Mouse (Mus musculus) neural tube, embryonic 13.5 days (tissue): ENCODE data around the gene Ift57. TPM values are rescaled to one million over a fixed set of nuclear protein-coding genes. Genes with fewer than 3 reads are reported as not detected.

Source experiments
- ATAC-seq: fragments of 200-750 bp; cut with Nextera tagmentation; 2 replicates; pipeline ENCODE4 v1.8.0; 2017; ENCODE audit warnings: low read depth, mild to moderate bottlenecking, moderate TSS enrichment, moderate library complexity
- H3K27ac ChIP-seq: fragments of 300-500 bp; sonication (generic); replicated peaks from 2 replicates; pipeline ENCODE4 v1.5.1; 2015; ENCODE audit warnings: moderate library complexity, mild to moderate bottlenecking, inconsistent platforms
- H3K27me3 ChIP-seq: fragments of 300-500 bp; sonication (generic); 2 replicates; pipeline ENCODE4 v1.6.1; 2015; ENCODE audit warnings: mild to moderate bottlenecking, inconsistent platforms
- H3K36me3 ChIP-seq: fragments of 300-500 bp; sonication (generic); 2 replicates; pipeline ENCODE4 v1.6.1; 2015; ENCODE audit warnings: mild to moderate bottlenecking, inconsistent platforms
- H3K4me1 ChIP-seq: fragments of 300-500 bp; sonication (generic); replicated peaks from 2 replicates; pipeline ENCODE4 v1.6.1; 2015; ENCODE audit warnings: inconsistent platforms
- H3K4me2 ChIP-seq: fragments of 300-500 bp; sonication (generic); 2 replicates; pipeline ENCODE4 v1.6.1; 2015; ENCODE audit warnings: inconsistent platforms, mild to moderate bottlenecking, moderate library complexity
- H3K4me3 ChIP-seq: fragments of 300-500 bp; sonication (generic); 2 replicates; pipeline ENCODE4 v1.5.1; 2015; ENCODE audit warnings: mild to moderate bottlenecking, inconsistent platforms
- H3K9ac ChIP-seq: fragments of 300-500 bp; sonication (generic); 2 replicates; pipeline ENCODE4 v1.6.1; 2015; ENCODE audit warnings: moderate library complexity, mild to moderate bottlenecking, inconsistent platforms
- H3K9me3 ChIP-seq: fragments of 300-500 bp; sonication (generic); 2 replicates; pipeline ENCODE4 v1.6.1; 2016; ENCODE audit warnings: inconsistent platforms
- WGBS: fragments of 180-500 bp; shearing (Covaris S2); methylation state at CpG from one replicate; pipeline ENCODE4 v1.1.7; 2015; 5-methylcytosine and 5-hydroxymethylcytosine counted together
- polyA plus RNA-seq: library from polyadenylated mRNA; unstranded; fragments of >200 nt; fragmentation: Nextera tagmentation; extraction: Ambion mirVana; gene quantifications from 2 replicates; pipeline ENCODE4 v1.2.1, GENCODE M21; 2015

Ift57 gene
- polyA plus RNA-seq, 1 experiment from 2014 or later = 38.6 TPM

DNA sequence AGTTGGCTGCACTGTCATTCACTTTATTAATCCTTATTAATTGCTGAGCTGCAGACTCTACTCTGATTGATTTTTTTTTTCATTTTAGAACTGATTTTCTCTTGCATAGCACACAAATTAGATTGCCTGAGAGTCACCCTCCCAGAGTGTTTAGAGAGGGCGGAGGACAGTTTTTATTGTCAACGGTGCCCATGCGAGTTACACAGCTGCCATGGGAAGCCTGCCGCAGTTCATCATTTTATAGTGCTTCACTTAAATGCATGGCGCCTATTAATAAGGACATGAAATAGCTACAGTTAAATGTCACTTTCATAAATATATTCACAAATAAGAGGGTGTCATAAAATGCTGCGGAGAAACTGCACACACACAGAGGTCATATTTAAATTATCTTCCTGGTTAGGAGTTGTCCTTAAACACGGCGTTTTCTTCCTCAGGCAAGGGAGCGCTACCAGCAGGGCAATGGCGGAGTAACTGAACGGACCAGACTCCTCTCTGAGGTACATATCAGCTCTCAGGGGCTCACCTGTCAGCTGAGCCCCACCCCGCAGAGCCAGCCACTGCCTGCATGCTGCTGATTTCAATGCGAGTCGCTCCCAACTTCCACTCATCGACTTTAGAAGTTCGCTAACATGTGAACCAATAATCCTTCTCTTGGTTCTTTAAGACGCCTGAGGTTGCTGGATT is 61.6 kb downstream of the Ift57 start:
- Histone ChIP-seq H3K4me3 (no peak overlapping the region), H3K9ac (no peak overlapping the region), H3K36me3 (peaks cover 10% of the 10 kb centered on the region; the same call in 1 of the 2 replicates), H3K9me3 (no peaks in the 10 kb centered on the region), H3K4me1 (0 out of 2 replicates have a peak, but pooled peaks cover 3% of the 10 kb centered on the region), H3K27ac (no peak overlapping the region), H3K27me3 (no peaks in the 10 kb centered on the region), H3K4me2 (no peak overlapping the region)
- ATAC-seq = peak; percentile 50; the same call in 1 of the 2 replicates
- 69% methylated on average over 17 of the region's 17 CpGs for WGBS

GRCm38 (mm10) chr16:49761981-49762380 is 62.9 kb downstream of the Ift57 start:
- 92% methylated on average over 5 of the region's 5 CpGs for WGBS
- no peak for ATAC-seq
- H3K27me3 ChIP-seq = no peaks in the 10 kb centered on the region

GRCm38 (mm10) chr16:49766326-49766725 is 67.3 kb downstream of the Ift57 start:
- WGBS = 71% methylated on average over 3 of the region's 3 CpGs
- Histone ChIP-seq H3K4me3 (no peak overlapping the region), H3K27ac (no peak overlapping the region), H3K27me3 (no peaks in the 10 kb centered on the region), H3K9ac (no peak overlapping the region), H3K4me2 (no peak overlapping the region), H3K36me3 (peaks cover 10% of the 10 kb centered on the region; the same call in 1 of the 2 replicates), H3K9me3 (no peaks in the 10 kb centered on the region), H3K4me1 (0 out of 2 replicates have a peak, but pooled peaks cover under 1% of the 10 kb centered on the region)
- ATAC-seq = no peak

More at GRCm38 (mm10) chr16:49761981-49762380, 62.9 kb downstream of the Ift57 start:
- no peak overlapping the region for H3K27ac ChIP-seq
- no peak overlapping the region for H3K4me3 ChIP-seq
- no peak overlapping the region for H3K9ac ChIP-seq
- H3K9me3 ChIP-seq = no peaks in the 10 kb centered on the region
- H3K4me1 ChIP-seq = 0 out of 2 replicates have a peak, but pooled peaks cover 3% of the 10 kb centered on the region
- peaks cover 10% of the 10 kb centered on the region; the same call in 1 of the 2 replicates for H3K36me3 ChIP-seq
- H3K4me2 ChIP-seq = no peak overlapping the region

DNA sequence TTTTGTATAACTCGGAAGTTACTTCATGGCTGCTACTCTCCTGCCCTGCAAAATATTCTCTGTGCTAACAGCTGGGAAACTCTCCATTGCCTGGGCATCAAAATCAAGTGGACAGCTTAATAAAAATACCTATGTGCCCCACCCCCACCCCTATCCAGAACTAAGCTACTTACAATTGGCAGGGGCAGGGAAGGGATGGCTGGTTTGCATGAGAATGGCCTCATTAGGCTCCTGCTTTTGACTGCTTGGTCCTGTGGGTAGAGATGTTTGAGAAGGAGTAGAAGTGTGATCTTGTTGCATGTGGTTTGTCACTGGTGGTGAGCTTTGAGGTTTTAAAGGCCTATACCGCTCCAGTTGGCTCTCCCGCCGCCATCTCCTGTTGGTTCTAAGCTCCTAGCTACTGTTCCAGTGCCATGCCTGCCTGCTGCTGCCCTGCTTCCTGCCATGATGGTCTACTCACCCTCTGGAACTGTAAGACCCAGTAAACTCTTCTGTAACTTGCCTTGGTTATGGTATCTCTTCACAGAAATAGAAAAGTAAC is 69.5 kb downstream of the Ift57 start:
- H3K27ac ChIP-seq = no peak overlapping the region

GRCm38 (mm10) chr16:49769831-49770261 is 70.8 kb downstream of the Ift57 start:
- Histone ChIP-seq H3K36me3 (no peaks in the 10 kb centered on the region), H3K27ac (no peak overlapping the region), H3K4me2 (no peak overlapping the region), H3K27me3 (no peaks in the 10 kb centered on the region), H3K9me3 (no peaks in the 10 kb centered on the region), H3K4me1 (no peaks in the 10 kb centered on the region), H3K4me3 (no peak overlapping the region), H3K9ac (no peak overlapping the region)
- no peak for ATAC-seq
- 88% methylated on average over 2 of the region's 2 CpGs for WGBS

More for the DNA sequence above, 69.5 kb downstream of the Ift57 start:
- H3K4me1 ChIP-seq = no peaks in the 10 kb centered on the region
- peaks cover 10% of the 10 kb centered on the region; the same call in 1 of the 2 replicates for H3K36me3 ChIP-seq
- no peaks in the 10 kb centered on the region for H3K27me3 ChIP-seq
- no peak overlapping the region for H3K9ac ChIP-seq
- no peak for ATAC-seq
- WGBS = 94% methylated on average over 4 of the region's 4 CpGs
- H3K9me3 ChIP-seq = no peaks in the 10 kb centered on the region
- H3K4me3 ChIP-seq = no peak overlapping the region
- no peak overlapping the region for H3K4me2 ChIP-seq

- H3K4me2 ChIP-seq = no peak overlapping the region
- no peak overlapping the region for H3K4me3 ChIP-seq
- no peaks in the 10 kb centered on the region for H3K36me3 ChIP-seq
- no peak for ATAC-seq
- no peaks in the 10 kb centered on the region for H3K4me1 ChIP-seq
- 85% methylated on average over 12 of the region's 12 CpGs for WGBS
- no peaks in the 10 kb centered on the region for H3K27me3 ChIP-seq
- H3K9ac ChIP-seq = no peak overlapping the region
- H3K27ac ChIP-seq = no peak overlapping the region
- no peaks in the 10 kb centered on the region for H3K9me3 ChIP-seq
These were observed 71.5 kb downstream of the Ift57 start for GRCm38 (mm10) chr16:49770320-49771189.

DNA sequence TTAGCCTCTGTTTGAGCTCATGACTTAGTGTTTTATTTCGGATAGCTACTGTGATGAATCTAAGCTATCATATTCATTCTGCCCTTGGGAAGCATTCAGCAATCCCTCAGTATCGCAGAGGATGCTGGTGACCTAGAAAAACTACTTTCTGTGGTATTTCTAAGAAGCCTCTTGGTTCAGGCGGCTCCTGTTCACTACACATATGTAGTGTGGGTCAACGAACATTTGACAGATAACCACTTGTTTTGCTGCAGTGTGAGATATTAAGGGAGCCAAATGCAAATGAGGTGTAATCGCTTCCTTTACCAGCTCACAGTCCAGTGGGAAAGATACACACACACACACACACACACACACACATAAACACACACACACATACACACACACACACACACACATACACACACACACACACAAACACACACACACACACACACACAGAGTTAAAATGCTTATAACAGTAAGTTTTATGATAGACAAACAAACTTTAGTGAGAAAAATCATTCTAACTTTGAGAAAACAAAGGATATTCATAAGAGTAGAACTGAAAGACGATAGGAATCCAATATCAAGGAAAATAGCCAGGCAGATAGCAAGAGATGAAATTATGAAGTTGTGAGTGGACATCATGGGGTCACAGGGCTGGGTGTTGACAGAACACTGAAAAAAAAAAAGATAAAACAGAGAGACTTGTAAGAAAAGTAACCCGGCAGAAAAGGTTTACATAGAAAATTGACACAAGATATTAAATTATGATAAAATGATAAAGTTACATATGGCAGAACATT is 72.8 kb downstream of the Ift57 start:
- Histone ChIP-seq H3K36me3 (no peaks in the 10 kb centered on the region), H3K4me1 (no peaks in the 10 kb centered on the region), H3K9ac (no peak overlapping the region), H3K27ac (no peak overlapping the region), H3K27me3 (no peaks in the 10 kb centered on the region), H3K4me2 (no peak overlapping the region), H3K4me3 (no peak overlapping the region), H3K9me3 (no peaks in the 10 kb centered on the region)
- ATAC-seq = no peak
- WGBS = 78% methylated on average over 7 of the region's 7 CpGs

DNA sequence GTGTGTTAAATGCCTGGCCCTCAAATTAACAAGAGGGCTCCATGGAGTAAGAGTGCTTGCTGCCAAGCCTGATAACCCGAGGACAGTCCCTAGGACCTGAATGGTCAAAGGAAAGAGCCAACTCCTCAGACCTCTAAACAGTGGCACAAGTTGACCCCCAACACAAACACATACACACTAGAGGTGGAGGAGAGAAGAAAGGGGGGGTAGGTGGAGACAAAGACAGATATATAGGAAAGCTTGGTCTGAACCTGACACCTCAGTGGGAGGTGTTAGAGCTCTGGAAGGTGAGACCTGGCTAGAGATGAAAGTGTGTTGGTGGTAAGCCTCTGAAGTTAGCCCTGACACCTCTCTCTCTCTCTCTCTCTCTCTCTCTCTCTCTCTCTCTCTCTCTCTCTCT is 73.5 kb downstream of the Ift57 start:
- no peak overlapping the region for H3K27ac ChIP-seq
- no peak overlapping the region for H3K4me2 ChIP-seq
- ATAC-seq = no peak
- WGBS = 74% methylated on average over 1 of the region's 1 CpGs
- H3K36me3 ChIP-seq = no peaks in the 10 kb centered on the region
- no peak overlapping the region for H3K9ac ChIP-seq
- no peaks in the 10 kb centered on the region for H3K9me3 ChIP-seq
- no peak overlapping the region for H3K4me3 ChIP-seq
- no peaks in the 10 kb centered on the region for H3K27me3 ChIP-seq
- no peaks in the 10 kb centered on the region for H3K4me1 ChIP-seq

DNA sequence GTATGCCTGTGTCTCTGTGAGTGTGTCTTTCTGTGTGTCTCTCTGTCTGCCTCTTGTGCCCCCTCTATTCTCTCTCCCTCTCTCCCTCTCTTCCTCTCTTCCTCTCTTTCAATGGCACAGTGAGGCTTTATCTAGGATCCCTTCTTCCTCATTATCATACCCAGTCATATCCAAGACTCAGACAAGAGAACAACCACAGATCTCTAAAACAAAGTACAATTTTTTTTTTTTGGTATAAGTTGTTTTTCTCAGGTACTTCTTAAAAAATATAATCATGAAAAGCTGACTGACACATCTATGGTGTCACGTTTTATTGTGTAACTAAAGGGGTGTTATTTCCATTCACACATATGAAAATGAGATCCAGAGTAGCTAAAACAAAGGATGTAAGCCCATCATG is 74.0 kb downstream of the Ift57 start:
- H3K4me3 ChIP-seq = no peak overlapping the region
- WGBS = 84% methylated on average over 1 of the region's 1 CpGs
- no peaks in the 10 kb centered on the region for H3K4me1 ChIP-seq
- no peak for ATAC-seq
- H3K27me3 ChIP-seq = no peaks in the 10 kb centered on the region
- no peaks in the 10 kb centered on the region for H3K9me3 ChIP-seq
- H3K27ac ChIP-seq = no peak overlapping the region
- no peak overlapping the region for H3K4me2 ChIP-seq
- H3K36me3 ChIP-seq = no peaks in the 10 kb centered on the region
- no peak overlapping the region for H3K9ac ChIP-seq

GRCm38 (mm10) chr16:49774059-49775001 is 75.3 kb downstream of the Ift57 start:
- Histone ChIP-seq H3K4me1 (no peaks in the 10 kb centered on the region), H3K9ac (no peak overlapping the region), H3K4me3 (no peak overlapping the region), H3K4me2 (no peak overlapping the region), H3K9me3 (no peaks in the 10 kb centered on the region), H3K27ac (no peak overlapping the region), H3K27me3 (no peaks in the 10 kb centered on the region), H3K36me3 (no peaks in the 10 kb centered on the region)
- no peak for ATAC-seq
- WGBS = 86% methylated on average over 18 of the region's 18 CpGs
